ENCODE assay signal across 8 mouse cellular contexts in the genomic region with DNA sequence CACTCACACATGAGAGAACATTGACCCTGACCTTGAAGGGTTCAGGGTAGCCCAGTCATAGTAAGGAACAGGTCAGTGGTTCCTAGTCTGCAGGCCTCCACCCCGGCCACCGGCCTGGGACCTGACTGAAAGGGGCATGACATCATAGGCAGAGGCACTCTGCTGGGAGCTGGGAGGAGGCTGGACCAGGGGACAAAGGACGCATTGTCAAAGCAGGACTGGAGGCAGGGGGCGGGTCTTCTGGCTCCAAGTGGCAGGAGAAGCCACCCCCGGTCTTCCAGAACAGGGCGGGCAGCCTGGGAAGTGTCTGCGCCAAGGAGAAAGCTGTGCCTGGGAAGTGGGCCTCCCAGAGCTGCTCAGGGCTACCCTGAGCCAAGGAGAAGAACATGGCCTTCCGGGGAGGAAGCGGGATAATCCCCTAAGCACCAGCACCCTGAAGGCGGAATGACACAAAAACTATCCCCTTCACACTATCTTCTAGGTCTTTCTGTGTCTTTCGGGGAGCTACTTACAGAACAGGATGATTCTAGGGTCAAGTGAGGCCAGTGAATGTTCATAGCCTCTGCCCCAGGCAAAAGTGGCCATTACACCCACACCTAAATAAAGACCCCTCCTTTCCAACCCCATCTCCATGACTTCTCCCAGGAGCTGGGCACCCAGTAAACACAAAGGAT. TPM values are rescaled to one million over a fixed set of nuclear protein-coding genes. Genes with fewer than 3 reads are reported as not detected.
DNase-seq lines count a peak whose midpoint lies in the region; ATAC-seq and TF ChIP-seq lines count a peak whose summit lies in the region.

No protein-coding gene starts in this region.

- peak overlapping the region; percentile 25; the same call in 1 of the 2 replicates for H3K9ac ChIP-seq in embryonic facial prominence, embryonic 12.5 days
- peak overlapping the region; percentile 60 for H3K9ac ChIP-seq in heart, embryonic 14.5 days (ENCODE audit: low read length)
- H3K9ac ChIP-seq in kidney, postnatal 0 days (ENCODE audit: low read depth, low read length) = peak overlapping the region; percentile 40; the same call in 1 of the 2 replicates
- H3K9ac ChIP-seq in liver, embryonic 13.5 days = no peak overlapping the region
- no peak overlapping the region for H3K9ac ChIP-seq in neural tube, embryonic 15.5 days (replicated peaks)

- H3K27me3 ChIP-seq in embryonic facial prominence, embryonic 12.5 days = no peaks in the 10 kb centered on the region
- no peaks in the 10 kb centered on the region for H3K27me3 ChIP-seq in heart, embryonic 14.5 days (ENCODE audit: control insufficient read depth, insufficient read depth, low read length)
- H3K27me3 ChIP-seq in kidney, postnatal 0 days (ENCODE audit: insufficient read depth, low read length) = no peaks in the 10 kb centered on the region
- no peaks in the 10 kb centered on the region for H3K27me3 ChIP-seq in liver, embryonic 13.5 days
- H3K27me3 ChIP-seq in neural tube, embryonic 15.5 days (replicated peaks) = no peaks in the 10 kb centered on the region

- peak overlapping the region; percentile 85 for H3K27ac ChIP-seq in embryonic facial prominence, embryonic 12.5 days
- H3K27ac ChIP-seq in heart, embryonic 14.5 days (replicated peaks in 1 of 2; ENCODE audit: control insufficient read depth in 1 of 2, insufficient read depth in 1 of 2, low read depth in 2 of 2, low read length in 2 of 2) = peak overlapping the region; percentile 84 to 94
- peak overlapping the region; percentile 79 for H3K27ac ChIP-seq in kidney, postnatal 0 days
- H3K27ac ChIP-seq in liver, embryonic 13.5 days = no peak overlapping the region
- peak overlapping the region; percentile 83 for H3K27ac ChIP-seq in neural tube, embryonic 15.5 days (replicated peaks)

- ATAC-seq in embryonic facial prominence, embryonic 12.5 days (ENCODE audit: insufficient number of reproducible peaks, insufficient read depth, low FRiP score, low TSS enrichment) = peak; percentile 75
- peak; percentile 70 for ATAC-seq in heart, embryonic 14.5 days (ENCODE audit: insufficient number of reproducible peaks, insufficient read depth, low FRiP score, low read depth)
- ATAC-seq in kidney, postnatal 0 days (replicated peaks; ENCODE audit: low FRiP score, low read depth) = peak; percentile 90
- ATAC-seq in liver, embryonic 13.5 days (ENCODE audit: low read depth) = peak; percentile 56
- peak; percentile 65 for ATAC-seq in neural tube, embryonic 15.5 days (ENCODE audit: low FRiP score)

- no peak overlapping the region for H3K4me3 ChIP-seq in embryonic facial prominence, embryonic 12.5 days
- no peak overlapping the region for H3K4me3 ChIP-seq in heart, embryonic 14.5 days (ENCODE audit: control insufficient read depth in 1 of 2, insufficient read depth in 1 of 2, low read depth in 1 of 2, low read length in 2 of 2)
- H3K4me3 ChIP-seq in kidney, postnatal 0 days (replicated peaks; ENCODE audit: low read depth, low read length) = no peak overlapping the region
- H3K4me3 ChIP-seq in liver, embryonic 13.5 days (replicated peaks) = no peak overlapping the region
- H3K4me3 ChIP-seq in neural tube, embryonic 15.5 days (replicated peaks) = no peak overlapping the region

- TF ChIP-seq CTCF in kidney, postnatal 0 days (IDR thresholded peaks at IDR 0.05; ENCODE audit: low read depth) = no peak

- 0 out of 2 replicates have a peak overlapping the region, but pooled peaks have one; percentile 13 for H3K4me2 ChIP-seq in embryonic facial prominence, embryonic 12.5 days (replicated peaks)
- H3K4me2 ChIP-seq in heart, embryonic 14.5 days (ENCODE audit: low read length) = peak overlapping the region; percentile 9; the same call in 1 of the 2 replicates
- no peak overlapping the region for H3K4me2 ChIP-seq in kidney, postnatal 0 days (ENCODE audit: low read length)
- H3K4me2 ChIP-seq in liver, embryonic 13.5 days = no peak overlapping the region
- peak overlapping the region; percentile 19; the same call in 1 of the 2 replicates for H3K4me2 ChIP-seq in neural tube, embryonic 15.5 days

- H3K36me3 ChIP-seq in embryonic facial prominence, embryonic 12.5 days = peaks cover 6% of the 10 kb centered on the region; the same call in 1 of the 2 replicates
- no peaks in the 10 kb centered on the region for H3K36me3 ChIP-seq in heart, embryonic 14.5 days (ENCODE audit: control insufficient read depth, insufficient read depth, low read length)
- H3K36me3 ChIP-seq in kidney, postnatal 0 days (ENCODE audit: insufficient read depth, low read length) = no peaks in the 10 kb centered on the region
- H3K36me3 ChIP-seq in liver, embryonic 13.5 days = no peaks in the 10 kb centered on the region
- no peaks in the 10 kb centered on the region for H3K36me3 ChIP-seq in neural tube, embryonic 15.5 days

- 18% methylated on average over 11 of the region's 11 CpGs for WGBS in embryonic facial prominence, embryonic 12.5 days
- WGBS in heart, embryonic 14.5 days = 17% methylated on average over 11 of the region's 11 CpGs
- 22% methylated on average over 11 of the region's 11 CpGs for WGBS in kidney, postnatal 0 days
- WGBS in liver, embryonic 13.5 days (ENCODE audit: insufficient replicate concordance) = 55% methylated on average over 11 of the region's 11 CpGs
- WGBS in neural tube, embryonic 15.5 days = 14% methylated on average over 11 of the region's 11 CpGs

- H3K4me1 ChIP-seq in embryonic facial prominence, embryonic 12.5 days = peaks cover 91% of the 10 kb centered on the region
- peaks cover 65 to 81% of the 10 kb centered on the region in 2 experiments for H3K4me1 ChIP-seq in heart, embryonic 14.5 days (ENCODE audit: control insufficient read depth in 2 of 2, insufficient read depth in 2 of 2, low read length in 2 of 2)
- peaks cover 54% of the 10 kb centered on the region for H3K4me1 ChIP-seq in kidney, postnatal 0 days (replicated peaks; ENCODE audit: insufficient read depth, low read length)
- H3K4me1 ChIP-seq in liver, embryonic 13.5 days (replicated peaks) = peaks cover 70% of the 10 kb centered on the region
- peaks cover 94% of the 10 kb centered on the region for H3K4me1 ChIP-seq in neural tube, embryonic 15.5 days

- no peaks in the 10 kb centered on the region for H3K9me3 ChIP-seq in embryonic facial prominence, embryonic 12.5 days
- H3K9me3 ChIP-seq in heart, embryonic 14.5 days (ENCODE audit: control insufficient read depth, low read length) = no peaks in the 10 kb centered on the region
- H3K9me3 ChIP-seq in kidney, postnatal 0 days (replicated peaks; ENCODE audit: low read length) = no peaks in the 10 kb centered on the region
- no peaks in the 10 kb centered on the region for H3K9me3 ChIP-seq in liver, embryonic 13.5 days (replicated peaks)
- H3K9me3 ChIP-seq in neural tube, embryonic 15.5 days (replicated peaks) = no peaks in the 10 kb centered on the region

- peak; percentile 80 for DNase-seq in adrenal gland, adult 2 months
- no peak for DNase-seq in adrenal gland, adult 18-20 months (ENCODE audit: low spot score in 2 of 2)
- DNase-seq in kidney, postnatal 0 days (ENCODE audit: low spot score) = peak; percentile 83
- no peak for DNase-seq in liver, embryonic 13.5 days
- no peak for DNase-seq in spleen, postnatal 14 days (ENCODE audit: low spot score in 2 of 2)

RNA-seq across cellular contexts. Expression of gene Ncor2, which starts 44.1 kb away (rescaled TPM):
- total RNA-seq in adrenal gland, adult 2 months (2021) = 100 to 1,000 TPM; 149 to 340 TPM
- 183 and 229 TPM in 2 replicates for polyA plus RNA-seq in adrenal gland, adult 2 months (2012; rRNA removed)
- total RNA-seq in adrenal gland, adult 18-20 months (2021) = 100 to 1,000 TPM; 195 to 242 TPM
- 31.6 and 33.4 TPM in 2 replicates for polyA plus RNA-seq in embryonic facial prominence, embryonic 12.5 days (2016; fragmentation: Nextera tagmentation; extraction: Ambion mirVana)
- 16.2 and 17.6 TPM in 2 replicates for polyA plus RNA-seq in heart, embryonic 14.5 days (2014; fragmentation: Nextera tagmentation; extraction: Ambion mirVana)
- 14.6 and 15.5 TPM in 2 replicates for polyA plus RNA-seq in kidney, postnatal 0 days (2015; fragmentation: Nextera tagmentation; extraction: Ambion mirVana)
- polyA plus RNA-seq in liver, embryonic 13.5 days (2015; fragmentation: Nextera tagmentation; extraction: Ambion mirVana) = 3.9 and 4.5 TPM in 2 replicates
- polyA plus RNA-seq in neural tube, embryonic 15.5 days (2015; fragmentation: Nextera tagmentation; extraction: Ambion mirVana) = 24.2 and 28.5 TPM in 2 replicates

Comparison
In these comparisons a context has a peak if more than half of its experiments do, and no peak if none do; other contexts are left out.
1. DNase-seq: peak in adrenal gland, adult 2 months (single experiment) and kidney, postnatal 0 days (single experiment); none in adrenal gland, adult 18-20 months (0 of 2), liver, embryonic 13.5 days (single experiment) and spleen, postnatal 14 days (0 of 2).
2. H3K4me2 ChIP-seq: peak in embryonic facial prominence, embryonic 12.5 days (single experiment), heart, embryonic 14.5 days (single experiment) and neural tube, embryonic 15.5 days (single experiment); none in kidney, postnatal 0 days (single experiment) and liver, embryonic 13.5 days (single experiment).
3. H3K9ac ChIP-seq: peak in embryonic facial prominence, embryonic 12.5 days (single experiment), heart, embryonic 14.5 days (single experiment) and kidney, postnatal 0 days (single experiment); none in liver, embryonic 13.5 days (single experiment) and neural tube, embryonic 15.5 days (single experiment).
4. Peak in every context shown above with its lines, with median percentiles within 50 percentile points of each other: ATAC-seq.